Mouse (Mus musculus) ES-E14 (cell line): Measurements from ENCODE around the gene Slc44a1. TPM values are rescaled to one million over a fixed set of nuclear protein-coding genes. Genes with fewer than 3 reads are reported as not detected.

ENCODE experiments used
- DNase-seq: peaks from one replicate; pipeline ENCODE4 v3.0.0-alpha.2; 2013; ENCODE audit warnings: low read depth, low spot score
- H3K27ac ChIP-seq: 2 replicates; pipeline ENCODE4 v1.5.1; 2012; ENCODE audit warnings: low read depth, mild to moderate bottlenecking, low read length, moderate library complexity, mixed read lengths; ENCODE audit not compliant: poor library complexity, insufficient read depth, severe bottlenecking
- H3K36me3 ChIP-seq: 2 replicates; pipeline ENCODE4 v1.6.1; 2012; ENCODE audit warnings: mild to moderate bottlenecking, low read length, moderate library complexity, mixed read lengths; ENCODE audit not compliant: control insufficient read depth, poor library complexity, insufficient read depth, severe bottlenecking
- H3K4me1 ChIP-seq, 2 experiments: fragments of 150-350 bp in 1 of 2; sonication (generic) in 1 of 2; 2 replicates each; pipeline ENCODE4 v1.6.1; 2012; ENCODE audit warnings: low read length in 2 of 2, mild to moderate bottlenecking in 1 of 2, mixed read lengths in 1 of 2; ENCODE audit not compliant: control insufficient read depth in 2 of 2, insufficient read depth in 2 of 2, poor library complexity in 1 of 2
- H3K4me3 ChIP-seq, 2 experiments: fragments of 150-350 bp in 1 of 2; sonication (generic) in 1 of 2; 2 replicates each; pipeline ENCODE4 v1.5.1; 2012; ENCODE audit warnings: low read length in 2 of 2, low read depth in 1 of 2, mild to moderate bottlenecking in 1 of 2, mixed read lengths in 1 of 2; ENCODE audit not compliant: insufficient read depth in 1 of 2, poor library complexity in 1 of 2, severe bottlenecking in 1 of 2
- H3K9ac ChIP-seq: 2 replicates; pipeline ENCODE4 v1.6.1; 2012; ENCODE audit warnings: low read depth, mild to moderate bottlenecking, low read length, mixed read lengths; ENCODE audit not compliant: poor library complexity, insufficient read depth, severe bottlenecking
- H3K9me3 ChIP-seq: fragments of 150-350 bp; sonication (generic); 2 replicates; pipeline ENCODE4 v1.6.1; 2012; ENCODE audit warnings: low read depth, mild to moderate bottlenecking, low read length; ENCODE audit not compliant: control insufficient read depth, insufficient read depth
- CHD2 ChIP-seq: IDR thresholded peaks from 2 replicates; pipeline ENCODE4 v1.6.1; 2014; ENCODE audit warnings: mild to moderate bottlenecking, low read depth, low read length, inconsistent platforms
- HCFC1 ChIP-seq: IDR thresholded peaks from 2 replicates; pipeline ENCODE4 v1.6.1; 2012; ENCODE audit warnings: low read length, inconsistent platforms, borderline replicate concordance; ENCODE audit not compliant: insufficient read depth
- MAFK ChIP-seq: IDR thresholded peaks from 2 replicates; pipeline ENCODE4 v1.6.1; 2014; ENCODE audit warnings: mild to moderate bottlenecking, low read depth, low read length, inconsistent platforms; ENCODE audit not compliant: insufficient read depth
- ZC3H11A ChIP-seq: IDR thresholded peaks from 2 replicates; pipeline ENCODE4 v1.6.1; 2012; ENCODE audit warnings: low read depth, mild to moderate bottlenecking, inconsistent platforms, low read length, borderline replicate concordance
- ZNF384 ChIP-seq: IDR thresholded peaks from 2 replicates; pipeline ENCODE4 v1.6.1; 2012; ENCODE audit warnings: low read depth, low read length, inconsistent platforms
- in situ Hi-C, 2 experiments: fragments of 600-800 bp; cut with MboI; formaldehyde crosslinking; loops; one replicate each; pipeline ENCODE4 v1.15.1; 2025; ENCODE audit warnings: low sequenced_read_pairs in 2 of 2, inconsistent platforms in 1 of 2; ENCODE audit not compliant: unreplicated experiment in 2 of 2
- total RNA-seq: library from RNA; depleted of rRNA; stranded (reverse); fragments of 300-350 nt; gene quantifications from 2 replicates; pipeline ENCODE4 v1.2.3, GENCODE M21; 2012

Gene Slc44a1
- total RNA-seq, 1 experiment, result 48.0 TPM

DNA sequence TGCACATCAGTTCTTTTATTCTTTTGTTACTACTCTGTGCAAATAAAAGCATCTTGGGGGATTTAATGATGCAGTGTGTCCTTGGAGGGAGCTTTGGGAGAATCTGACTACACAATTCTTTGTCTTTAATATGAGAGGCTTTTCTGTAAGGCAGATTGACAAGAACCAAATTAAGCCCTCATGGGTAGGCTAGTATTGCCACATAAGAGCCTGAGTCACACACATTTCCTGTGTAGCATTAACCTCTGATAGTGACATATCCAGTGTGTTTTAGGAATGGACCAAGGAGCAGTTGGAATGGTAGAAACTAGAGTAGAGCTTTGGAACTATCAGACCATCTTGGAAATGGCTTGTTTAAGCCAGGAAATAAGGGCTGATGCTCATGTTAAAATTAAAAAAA, 33.9 kb downstream of the Slc44a1 start:
- no peak for TF ChIP-seq ZC3H11A
- no peak for TF ChIP-seq MAFK
- no peak for TF ChIP-seq ZNF384
- TF ChIP-seq HCFC1, result no peak
- no peak for TF ChIP-seq CHD2
- Histone ChIP-seq H3K9ac (no peak overlapping the region), H3K9me3 (no peaks in the 10 kb centered on the region), H3K27ac (no peak overlapping the region), H3K36me3 (no peaks in the 10 kb centered on the region), H3K4me3 (no peak overlapping the region), H3K4me1 (peaks cover 0 to 3% of the 10 kb centered on the region in 2 experiments; a peak in 1 of 4 replicates)
- in situ Hi-C loops, result no loop called here
- no peak for DNase-seq

- Histone ChIP-seq H3K27ac (no peak overlapping the region), H3K4me3 (no peak overlapping the region), H3K36me3 (no peaks in the 10 kb centered on the region), H3K4me1 (peaks cover 0 to 3% of the 10 kb centered on the region in 2 experiments; a peak in 1 of 4 replicates), H3K9ac (no peak overlapping the region), H3K9me3 (no peaks in the 10 kb centered on the region)
- no peak for DNase-seq
- TF ChIP-seq CHD2 (no peak), MAFK (no peak), ZNF384 (no peak), ZC3H11A (no peak), HCFC1 (no peak)
- in situ Hi-C loops, result no loop called here
Observed at GRCm38 (mm10) chr4:53475230-53475952, 35.2 kb downstream of the Slc44a1 start.

- in situ Hi-C loops, result no loop called here
- H3K4me1 ChIP-seq, result peaks cover 0 to 3% of the 10 kb centered on the region in 2 experiments; a peak in 1 of 4 replicates
- no peak for DNase-seq
- H3K9me3 ChIP-seq, result no peaks in the 10 kb centered on the region
- no peak overlapping the region for H3K27ac ChIP-seq
- H3K4me3 ChIP-seq, result no peak overlapping the region
- H3K9ac ChIP-seq, result no peak overlapping the region
- TF ChIP-seq HCFC1 (no peak), MAFK (no peak), ZC3H11A (no peak), CHD2 (no peak)
- H3K36me3 ChIP-seq, result no peaks in the 10 kb centered on the region
Observed at GRCm38 (mm10) chr4:53478644-53479043, 38.4 kb downstream of the Slc44a1 start.

- no peak for DNase-seq
- no peak overlapping the region for H3K9ac ChIP-seq
- H3K4me1 ChIP-seq, result peaks cover 13% of the 10 kb centered on the region in 2 experiments
- TF ChIP-seq ZNF384 (no peak), MAFK (no peak), CHD2 (no peak), ZC3H11A (no peak), HCFC1 (no peak)
- H3K9me3 ChIP-seq, result no peaks in the 10 kb centered on the region
- in situ Hi-C loops, result no loop called here
- no peak overlapping the region for H3K27ac ChIP-seq
- no peaks in the 10 kb centered on the region; the same call in 1 of the 2 replicates for H3K36me3 ChIP-seq
- no peak overlapping the region for H3K4me3 ChIP-seq
Observed at GRCm38 (mm10) chr4:53487216-53488188, 47.3 kb downstream of the Slc44a1 start.
